Mouse (Mus musculus) kidney, embryonic 15.5 days (tissue): ENCODE results near the gene B3gnt2. TPM values are rescaled to one million over a fixed set of nuclear protein-coding genes. Genes with fewer than 3 reads are reported as not detected.
"Not testable (repeated sequence)": the region's sequence is repeated elsewhere in the genome, so short reads cannot be mapped to it uniquely, and the experiment has no call there.

Source experiments
- ATAC-seq: fragments of 200-750 bp; cut with Nextera tagmentation; replicated peaks from 2 replicates; pipeline ENCODE4 v1.8.0; 2017; ENCODE audit warnings: moderate TSS enrichment; ENCODE audit not compliant: low FRiP score
- H3K27ac ChIP-seq: fragments of 300-500 bp; sonication (generic); 2 replicates; pipeline ENCODE4 v1.5.1; 2015; ENCODE audit warnings: mild to moderate bottlenecking, inconsistent platforms
- H3K27me3 ChIP-seq: fragments of 300-500 bp; sonication (generic); 2 replicates; pipeline ENCODE4 v1.6.1; 2015; ENCODE audit warnings: inconsistent platforms
- H3K36me3 ChIP-seq: fragments of 300-500 bp; sonication (generic); 2 replicates; pipeline ENCODE4 v1.6.1; 2015; ENCODE audit warnings: inconsistent platforms
- H3K4me1 ChIP-seq: fragments of 300-500 bp; sonication (generic); 2 replicates; pipeline ENCODE4 v1.6.1; 2015; ENCODE audit warnings: inconsistent platforms
- H3K4me2 ChIP-seq: fragments of 300-500 bp; sonication (generic); 2 replicates; pipeline ENCODE4 v1.6.1; 2015; ENCODE audit warnings: moderate library complexity, mild to moderate bottlenecking, inconsistent platforms
- H3K4me3 ChIP-seq: fragments of 300-500 bp; sonication (generic); replicated peaks from 2 replicates; pipeline ENCODE4 v1.5.1; 2015; ENCODE audit warnings: mild to moderate bottlenecking, inconsistent platforms
- H3K9ac ChIP-seq: fragments of 300-500 bp; sonication (generic); 2 replicates; pipeline ENCODE4 v1.6.1; 2015; ENCODE audit warnings: mild to moderate bottlenecking, inconsistent platforms
- H3K9me3 ChIP-seq: fragments of 300-500 bp; sonication (generic); replicated peaks from 2 replicates; pipeline ENCODE4 v1.6.1; 2016; ENCODE audit warnings: inconsistent platforms
- WGBS: fragments of 180-500 bp; shearing (Covaris S2); methylation state at CpG from one replicate; pipeline ENCODE4 v1.1.7; 2015; ENCODE audit warnings: mixed read lengths; 5-methylcytosine and 5-hydroxymethylcytosine counted together
- polyA plus RNA-seq: library from polyadenylated mRNA; unstranded; fragments of >200 nt; fragmentation: Nextera tagmentation; extraction: Ambion mirVana; gene quantifications from 2 replicates; pipeline ENCODE4 v1.2.1, GENCODE M21; 2015

The B3gnt2 gene
- polyA plus RNA-seq, 1 experiment from 2014 or later, result 9.3 TPM

DNA sequence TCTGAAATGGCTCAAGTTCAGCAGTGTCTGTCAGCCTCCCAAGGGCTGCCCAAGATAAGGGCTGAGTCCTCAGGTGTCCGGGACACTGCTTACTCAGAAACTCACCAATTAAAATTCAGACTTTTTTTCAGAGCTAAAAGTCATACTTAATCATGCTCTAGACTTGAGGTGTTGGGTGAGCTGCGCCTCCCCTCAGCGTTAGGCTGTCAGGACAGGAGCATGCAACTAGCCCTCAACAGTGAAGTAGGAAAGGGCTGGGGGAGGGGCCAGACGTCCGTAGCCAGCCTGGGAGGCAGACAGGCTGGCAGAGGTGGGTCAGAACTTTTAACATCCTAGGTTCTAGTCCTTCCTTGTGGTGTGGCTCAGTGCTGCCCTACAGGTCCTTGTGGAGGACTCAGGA lies 108.2 kb downstream of the B3gnt2 start:
- 0 out of 2 replicates have a peak, but pooled peaks cover 2% of the 10 kb centered on the region for H3K4me1 ChIP-seq
- no peak for ATAC-seq
- no peaks in the 10 kb centered on the region for H3K27me3 ChIP-seq
- no peak overlapping the region for H3K9ac ChIP-seq
- H3K27ac ChIP-seq, result no peak overlapping the region
- WGBS, result 39% methylated on average over 5 of the region's 5 CpGs
- no peak overlapping the region for H3K4me3 ChIP-seq
- H3K9me3 ChIP-seq, result no peaks in the 10 kb centered on the region
- H3K36me3 ChIP-seq, result no peaks in the 10 kb centered on the region
- no peak overlapping the region for H3K4me2 ChIP-seq

DNA sequence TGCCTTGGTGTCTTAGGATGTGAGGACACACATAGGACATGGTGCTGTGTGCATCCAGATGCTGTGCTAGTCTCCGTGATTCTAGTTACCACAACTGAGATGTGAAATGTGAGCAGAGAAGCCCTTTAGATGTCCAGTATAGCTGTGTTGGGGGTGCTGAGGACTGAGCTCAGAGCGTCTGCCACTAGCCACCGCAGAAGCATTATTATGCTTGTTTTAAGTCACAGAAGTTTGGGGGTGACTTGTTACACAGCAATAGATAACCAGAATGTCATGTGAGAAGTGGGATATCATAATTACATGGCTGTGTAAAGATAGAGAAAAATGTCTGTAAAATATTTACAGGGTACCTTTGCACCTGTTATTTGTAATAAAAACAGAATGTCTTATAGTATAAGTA lies 109.2 kb downstream of the B3gnt2 start:
- Histone ChIP-seq H3K27me3 (no peaks in the 10 kb centered on the region), H3K27ac (no peak overlapping the region), H3K4me2 (no peak overlapping the region), H3K36me3 (no peaks in the 10 kb centered on the region), H3K4me1 (0 out of 2 replicates have a peak, but pooled peaks cover 2% of the 10 kb centered on the region), H3K4me3 (no peak overlapping the region), H3K9ac (no peak overlapping the region), H3K9me3 (no peaks in the 10 kb centered on the region)
- no peak for ATAC-seq
- WGBS, result 88% methylated on average over 3 of the region's 3 CpGs

DNA sequence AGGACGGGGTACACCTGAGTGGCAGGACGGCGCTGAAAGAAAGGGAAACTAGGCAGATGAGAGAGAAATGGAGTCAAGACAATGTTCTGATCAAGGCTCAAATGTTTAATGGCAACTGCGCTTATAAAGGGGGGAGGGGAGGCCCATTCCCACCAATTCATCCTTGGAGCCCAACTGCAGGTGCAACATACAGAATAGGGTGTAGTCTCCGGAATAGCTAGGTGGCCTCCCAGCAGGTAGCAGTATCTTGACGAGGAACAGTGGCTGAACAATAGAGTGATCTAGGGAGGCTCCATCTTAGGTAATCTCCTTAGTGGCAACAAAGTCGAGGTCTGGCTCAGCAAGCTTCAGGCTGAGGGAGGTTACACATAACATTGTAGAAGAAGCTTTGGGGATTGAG lies 113.4 kb downstream of the B3gnt2 start:
- H3K27me3 ChIP-seq, result no peaks in the 10 kb centered on the region
- no peaks in the 10 kb centered on the region for H3K4me1 ChIP-seq
- ATAC-seq, result no peak
- H3K4me2 ChIP-seq, result no peak overlapping the region
- WGBS, result 84% methylated on average over 7 of the region's 7 CpGs
- no peak overlapping the region for H3K4me3 ChIP-seq
- H3K9ac ChIP-seq, result no peak overlapping the region
- 0 out of 2 replicates have a peak, but pooled peaks cover 5% of the 10 kb centered on the region for H3K9me3 ChIP-seq
- no peak overlapping the region for H3K27ac ChIP-seq
- no peaks in the 10 kb centered on the region for H3K36me3 ChIP-seq

DNA sequence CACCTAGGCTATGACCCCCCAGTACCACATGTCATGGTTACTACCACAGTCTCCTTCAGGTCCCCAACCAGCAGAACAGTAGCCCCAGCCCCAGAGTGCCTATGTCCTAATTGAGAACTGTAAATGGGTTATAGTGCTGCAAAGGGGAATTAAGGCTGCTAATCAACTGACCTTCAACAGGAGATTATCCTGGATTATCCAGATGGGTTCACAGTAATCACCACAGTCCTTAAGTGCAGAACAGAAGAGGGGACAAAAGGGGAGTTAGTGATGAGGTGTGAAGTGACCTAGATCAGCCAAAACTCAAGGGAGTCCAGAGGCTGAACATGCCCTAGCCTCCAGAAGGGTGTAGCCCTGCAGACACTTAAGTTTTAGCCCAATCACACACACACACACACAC lies 115.4 kb downstream of the B3gnt2 start:
- Histone ChIP-seq H3K27ac (no peak overlapping the region), H3K4me3 (no peak overlapping the region), H3K27me3 (no peaks in the 10 kb centered on the region), H3K9ac (no peak overlapping the region), H3K9me3 (0 out of 2 replicates have a peak, but pooled peaks cover 5% of the 10 kb centered on the region), H3K36me3 (no peaks in the 10 kb centered on the region), H3K4me2 (no peak overlapping the region), H3K4me1 (no peaks in the 10 kb centered on the region)
- ATAC-seq, result no peak

DNA sequence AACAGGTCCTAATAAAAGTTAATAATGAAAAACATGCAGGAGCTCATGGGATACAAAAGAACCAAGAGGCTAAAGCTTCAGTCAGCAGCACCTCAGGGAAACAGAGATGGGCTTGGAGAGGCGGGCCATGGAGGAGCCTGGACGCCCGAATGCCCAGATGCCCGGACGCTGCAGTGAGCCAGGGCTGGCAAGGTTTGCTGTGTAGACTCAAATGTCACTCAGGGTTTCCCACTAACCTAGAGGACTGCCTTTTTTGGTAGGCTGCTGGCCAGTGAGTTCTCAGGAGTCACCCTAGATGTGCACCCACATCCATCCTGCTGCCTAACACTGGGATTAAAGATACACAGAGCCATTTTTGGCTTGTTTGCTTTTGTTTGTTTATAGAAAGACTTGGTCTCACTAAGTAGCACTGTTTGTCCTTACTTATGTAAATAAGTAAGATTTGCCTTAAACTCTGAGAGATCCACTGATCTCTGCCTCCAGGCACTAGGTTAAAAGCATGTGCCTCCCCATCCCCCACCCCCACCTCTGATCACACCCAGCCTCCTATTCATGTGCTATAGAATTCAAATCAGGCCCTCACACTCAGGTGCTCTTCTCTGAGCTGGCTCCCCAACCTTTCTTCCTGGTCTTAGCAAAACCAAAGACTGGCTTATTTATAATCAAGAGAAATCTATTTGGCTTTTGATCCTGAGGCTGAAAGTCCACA lies 117.0 kb downstream of the B3gnt2 start:
- Histone ChIP-seq H3K36me3 (no peaks in the 10 kb centered on the region), H3K9me3 (0 out of 2 replicates have a peak, but pooled peaks cover 5% of the 10 kb centered on the region), H3K9ac (no peak overlapping the region), H3K4me2 (no peak overlapping the region), H3K27me3 (no peaks in the 10 kb centered on the region), H3K4me1 (no peaks in the 10 kb centered on the region), H3K4me3 (no peak overlapping the region), H3K27ac (no peak overlapping the region)
- no peak for ATAC-seq
- WGBS, result 93% methylated on average over 5 of the region's 5 CpGs

DNA sequence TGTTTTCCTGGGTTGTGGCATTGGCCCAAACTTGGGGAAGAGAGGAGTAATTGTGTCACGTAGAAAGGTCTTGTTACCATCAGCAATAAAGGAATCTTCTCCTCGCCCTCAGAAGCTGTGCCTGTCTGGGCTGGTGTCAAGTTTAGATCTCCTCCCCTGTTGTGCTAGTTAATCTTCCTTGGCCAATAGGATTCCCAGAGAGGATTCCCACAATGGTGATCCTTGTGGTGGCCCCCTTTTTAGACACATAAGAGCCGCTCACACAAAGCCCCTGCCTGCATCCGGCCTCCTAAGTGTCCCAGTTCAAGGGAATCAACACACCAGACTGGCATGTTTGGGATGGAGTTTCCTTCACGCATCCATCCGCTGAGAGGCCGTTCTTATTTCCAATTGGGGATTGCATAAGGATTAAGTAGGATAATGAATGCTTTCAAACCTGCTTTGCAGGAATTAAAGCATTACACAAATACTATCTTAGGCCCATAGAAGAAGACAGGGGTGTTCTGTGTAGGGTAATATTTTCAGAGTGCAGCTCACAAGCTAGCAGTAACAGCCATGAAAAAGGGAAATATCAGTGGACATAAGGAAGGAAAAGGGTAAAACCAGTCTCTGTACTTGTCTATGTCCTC lies 118.6 kb downstream of the B3gnt2 start:
- no peaks in the 10 kb centered on the region for H3K27me3 ChIP-seq
- H3K27ac ChIP-seq, result no peak overlapping the region
- 0 out of 2 replicates have a peak, but pooled peaks cover 5% of the 10 kb centered on the region for H3K9me3 ChIP-seq
- H3K4me2 ChIP-seq, result no peak overlapping the region
- no peak overlapping the region for H3K9ac ChIP-seq
- no peak overlapping the region for H3K4me3 ChIP-seq
- H3K4me1 ChIP-seq, result no peaks in the 10 kb centered on the region
- 0 out of 2 replicates have a peak, but pooled peaks have one; percentile 40 for ATAC-seq
- H3K36me3 ChIP-seq, result no peaks in the 10 kb centered on the region
- 54% methylated on average over 7 of the region's 7 CpGs for WGBS

DNA sequence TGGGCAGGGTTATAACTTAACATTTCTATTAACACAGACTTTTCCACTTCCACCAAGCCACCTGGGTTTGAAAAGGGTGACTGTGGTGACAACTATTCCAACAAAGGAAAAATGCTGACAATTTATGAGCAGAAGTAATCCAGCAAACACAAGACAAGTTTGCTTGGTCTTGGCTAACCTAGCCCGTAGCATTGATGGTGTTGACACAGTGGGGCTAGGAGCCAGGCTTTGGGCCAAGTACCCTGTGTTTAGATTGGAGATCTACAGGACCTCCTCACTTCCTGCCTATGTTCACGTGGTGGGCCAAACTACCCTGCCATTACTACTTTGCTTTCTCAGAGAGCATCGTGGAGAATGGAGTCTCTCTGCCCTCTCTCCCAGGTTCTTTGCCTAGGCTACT lies 119.3 kb downstream of the B3gnt2 start:
- Histone ChIP-seq H3K4me2 (no peak overlapping the region), H3K27me3 (no peaks in the 10 kb centered on the region), H3K36me3 (no peaks in the 10 kb centered on the region), H3K4me1 (no peaks in the 10 kb centered on the region), H3K27ac (no peak overlapping the region), H3K9me3 (0 out of 2 replicates have a peak, but pooled peaks cover 5% of the 10 kb centered on the region), H3K4me3 (no peak overlapping the region), H3K9ac (no peak overlapping the region)
- WGBS, result 48% methylated on average over 3 of the region's 3 CpGs
- no peak for ATAC-seq

DNA sequence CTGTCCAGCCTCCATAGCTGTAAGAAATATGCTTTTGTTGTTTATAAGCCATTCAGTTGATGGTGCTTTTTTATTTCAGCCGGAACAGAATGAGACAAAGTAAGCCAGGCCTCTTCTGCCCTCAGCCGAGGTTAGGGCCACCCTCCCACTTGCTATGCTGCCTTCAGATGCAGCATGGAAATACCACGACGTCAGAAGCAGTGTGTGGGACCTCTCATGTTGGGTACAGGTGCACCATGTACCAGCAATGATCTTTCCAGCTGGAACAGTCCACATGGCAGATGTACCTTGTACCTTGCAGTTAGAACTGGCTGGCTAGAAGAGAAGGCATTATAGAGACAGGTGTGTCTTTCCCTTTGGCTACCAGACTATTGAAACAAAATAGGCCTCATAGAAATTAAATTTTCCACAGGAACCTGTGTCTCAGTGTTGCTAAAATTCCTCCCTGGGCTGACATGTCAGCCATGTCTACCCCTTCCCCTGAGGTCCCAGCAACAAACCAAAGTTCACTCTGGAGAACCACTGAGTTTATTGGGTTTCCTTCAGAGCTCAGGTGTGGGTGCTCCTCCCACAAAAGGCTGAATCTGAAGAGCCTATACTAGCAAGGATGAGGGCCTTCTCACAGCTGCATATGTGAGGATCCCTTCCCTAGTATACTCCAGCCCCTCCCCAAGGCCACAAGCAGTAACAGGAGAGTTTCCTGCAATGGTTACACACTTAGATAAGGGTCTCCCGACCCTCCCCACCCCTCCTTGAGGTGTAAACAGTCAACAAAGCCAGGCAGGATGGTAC lies 121.1 kb downstream of the B3gnt2 start:
- H3K4me2 ChIP-seq, result no peak overlapping the region
- no peak overlapping the region for H3K4me3 ChIP-seq
- H3K9ac ChIP-seq, result no peak overlapping the region
- no peak overlapping the region for H3K27ac ChIP-seq
- H3K4me1 ChIP-seq, result no peaks in the 10 kb centered on the region
- no peaks in the 10 kb centered on the region for H3K27me3 ChIP-seq
- H3K36me3 ChIP-seq, result no peaks in the 10 kb centered on the region
- no peaks in the 10 kb centered on the region for H3K9me3 ChIP-seq
- 64% methylated on average over 5 of the region's 5 CpGs for WGBS
- no peak for ATAC-seq

DNA sequence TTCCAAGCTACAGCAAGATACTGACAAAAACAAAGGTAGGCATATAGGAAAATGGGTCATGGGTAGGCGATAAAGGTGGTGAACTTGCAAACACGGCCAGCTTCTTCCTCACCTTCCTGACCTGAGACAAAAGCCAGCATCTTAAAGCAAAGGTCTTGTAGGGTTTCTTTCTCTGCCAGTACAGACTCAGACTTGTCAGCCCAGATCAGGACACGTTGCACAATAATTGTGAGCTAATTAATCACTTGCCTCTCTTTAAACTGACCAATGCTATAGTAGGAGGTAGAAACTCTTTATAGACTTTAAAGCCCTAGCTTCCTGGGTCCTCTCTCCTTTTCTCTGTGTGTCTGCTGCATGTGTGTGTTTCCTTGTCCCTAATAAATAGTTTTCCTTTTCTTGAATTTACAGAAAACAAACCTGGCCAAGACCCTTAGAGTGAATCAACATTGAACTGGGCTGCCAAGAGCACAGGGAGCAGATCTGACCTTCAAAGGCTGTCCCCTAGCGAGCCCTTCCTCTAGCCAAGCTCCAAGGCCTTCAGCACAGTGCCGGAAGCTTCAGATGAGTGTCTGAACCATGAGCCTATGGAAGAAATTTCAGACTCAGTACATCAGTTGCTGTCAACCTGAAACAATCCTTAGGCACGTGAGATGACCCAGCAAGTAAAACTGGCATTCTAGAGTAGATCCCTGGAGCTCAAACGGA lies 124.1 kb downstream of the B3gnt2 start:
- Histone ChIP-seq H3K36me3 (no peaks in the 10 kb centered on the region), H3K27me3 (no peaks in the 10 kb centered on the region), H3K9me3 (no peaks in the 10 kb centered on the region), H3K4me3 (no peak overlapping the region), H3K4me2 (no peak overlapping the region), H3K4me1 (no peaks in the 10 kb centered on the region), H3K27ac (no peak overlapping the region), H3K9ac (no peak overlapping the region)
- ATAC-seq, result no peak
- WGBS, result 80% methylated on average over 7 of the region's 7 CpGs

DNA sequence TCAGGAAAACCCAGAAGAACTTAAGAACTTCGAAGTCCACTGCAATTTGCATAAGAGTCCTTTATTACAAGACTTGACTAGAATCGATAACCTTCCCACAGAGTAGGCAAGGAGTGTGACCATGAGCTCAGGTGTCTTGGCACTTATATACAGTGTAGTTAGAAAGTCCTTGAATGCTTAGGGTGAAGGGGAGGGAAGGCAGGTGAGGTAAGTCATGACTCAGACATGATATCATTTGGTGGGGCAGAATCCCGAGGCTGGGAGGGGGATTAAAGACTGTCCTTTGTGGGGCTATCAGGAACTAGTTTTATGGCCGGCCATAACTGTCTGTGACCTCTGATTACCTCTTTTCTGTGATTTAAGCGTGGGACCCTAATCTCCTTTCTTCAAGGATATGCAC lies 125.6 kb downstream of the B3gnt2 start:
- not testable (repeated sequence) for ATAC-seq, H3K27me3 ChIP-seq, H3K4me3 ChIP-seq, H3K9me3 ChIP-seq, H3K4me2 ChIP-seq, H3K27ac ChIP-seq, H3K9ac ChIP-seq, H3K4me1 ChIP-seq, H3K36me3 ChIP-seq
- 57% methylated on average over 5 of the region's 5 CpGs for WGBS

DNA sequence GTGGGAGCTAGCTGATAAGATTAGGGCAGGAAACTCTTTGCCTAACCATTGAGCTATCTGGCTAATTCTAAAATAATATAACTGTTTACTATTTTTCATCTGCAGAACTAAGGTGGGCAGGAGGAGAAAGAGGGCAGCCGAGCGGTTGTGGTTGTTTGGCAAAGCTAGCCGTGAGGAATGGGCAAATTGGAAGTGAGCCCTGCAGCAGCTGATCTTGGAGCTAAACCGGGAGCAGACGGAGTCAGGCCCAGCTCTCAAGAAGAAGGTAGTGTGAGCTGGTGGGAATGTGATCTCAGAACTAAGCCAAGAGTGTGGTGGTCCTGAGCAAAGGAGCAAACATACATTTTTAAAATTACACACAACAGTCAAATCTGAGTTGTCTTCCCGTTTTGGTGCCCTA lies 126.8 kb downstream of the B3gnt2 start:
- no peak overlapping the region for H3K27ac ChIP-seq
- no peak overlapping the region for H3K4me3 ChIP-seq
- H3K9ac ChIP-seq, result no peak overlapping the region
- H3K27me3 ChIP-seq, result no peaks in the 10 kb centered on the region
- no peaks in the 10 kb centered on the region for H3K4me1 ChIP-seq
- H3K4me2 ChIP-seq, result no peak overlapping the region
- 94% methylated on average over 6 of the region's 6 CpGs for WGBS
- no peak for ATAC-seq
- H3K36me3 ChIP-seq, result no peaks in the 10 kb centered on the region
- no peaks in the 10 kb centered on the region for H3K9me3 ChIP-seq

DNA sequence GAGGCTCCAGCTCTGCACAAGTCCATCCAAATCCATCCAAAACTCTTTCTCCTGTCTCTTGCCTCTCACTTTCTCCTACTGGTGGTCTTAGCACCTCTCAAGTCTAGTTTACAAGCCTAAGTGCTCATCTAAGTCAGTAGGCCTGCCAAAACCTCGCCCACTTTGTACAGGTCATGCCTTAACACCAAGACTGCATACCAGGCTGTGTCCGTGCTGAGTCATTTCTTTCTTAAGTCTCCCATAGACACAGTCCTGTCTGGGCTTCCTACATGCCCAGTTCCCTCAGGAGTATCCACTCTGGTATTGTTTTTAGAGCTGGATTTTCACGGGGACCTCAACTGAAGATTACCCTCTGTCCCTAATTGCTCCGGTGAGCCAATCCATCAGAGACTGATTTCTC lies 127.9 kb downstream of the B3gnt2 start:
- H3K9me3 ChIP-seq, result no peaks in the 10 kb centered on the region
- ATAC-seq, result no peak
- no peak overlapping the region for H3K9ac ChIP-seq
- no peak overlapping the region for H3K27ac ChIP-seq
- no peak overlapping the region for H3K4me2 ChIP-seq
- no peak overlapping the region for H3K4me3 ChIP-seq
- no peaks in the 10 kb centered on the region for H3K27me3 ChIP-seq
- 87% methylated on average over 4 of the region's 4 CpGs for WGBS
- H3K36me3 ChIP-seq, result no peaks in the 10 kb centered on the region
- no peaks in the 10 kb centered on the region for H3K4me1 ChIP-seq
